Mouse (Mus musculus): ENCODE data around the gene Wdr74. TPM values are rescaled to one million over a fixed set of nuclear protein-coding genes. Genes with fewer than 3 reads are reported as not detected.
A peak's percentile ranks its signal among the peaks of the same experiment; 100 is the strongest.

The Wdr74 gene
- polyA plus RNA-seq (2015; fragmentation: Nextera tagmentation; extraction: Ambion mirVana), result 89.0 and 90.8 TPM in 2 replicates

DNA sequence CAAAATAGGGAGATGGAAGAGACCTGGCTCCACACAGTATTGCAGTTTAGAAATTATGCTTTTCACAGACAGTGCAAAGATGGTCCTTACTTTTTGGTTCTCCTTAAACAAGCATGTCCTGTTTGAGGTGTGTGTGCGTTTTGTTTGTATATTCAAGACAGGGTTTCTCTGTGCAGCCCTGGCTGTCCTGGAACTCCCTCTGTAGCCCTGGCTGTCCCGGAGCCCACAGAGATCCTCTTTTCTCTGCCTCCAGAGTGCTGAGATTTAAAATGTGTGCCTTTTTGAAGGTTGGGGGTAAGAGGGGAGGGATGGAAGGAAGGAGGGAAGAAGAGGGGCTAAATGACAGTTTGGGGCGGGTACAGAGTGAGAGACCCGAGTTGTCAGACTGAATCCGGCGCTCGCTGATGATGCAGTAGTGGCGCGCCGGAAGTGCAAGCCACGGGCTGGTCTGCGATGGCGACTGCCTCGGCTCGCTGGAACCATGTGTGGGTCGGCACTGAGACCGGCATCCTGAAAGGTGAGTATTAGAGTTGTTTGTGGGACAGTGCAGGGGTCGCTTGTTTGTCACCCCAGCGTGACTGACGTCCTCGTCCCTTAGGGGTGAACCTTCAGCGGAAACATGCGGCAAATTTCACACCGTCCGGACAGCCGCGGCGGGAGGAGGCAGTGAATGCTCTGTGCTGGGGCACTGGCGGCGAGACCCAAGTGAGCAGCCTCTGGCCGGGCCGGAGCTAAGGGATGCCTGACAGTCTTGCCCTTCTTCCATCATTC, at the start of gene Wdr74:
Gene Wdr74, plus strand, starts transcription at position 439 of the 771 bp plus-strand sequence.
- peak within 1 kb of the TSS; percentile 90 for H3K4me3 ChIP-seq (replicated peaks)
- peak within 1 kb of the TSS; percentile 77 for H3K27ac ChIP-seq (replicated peaks)
- H3K4me2 ChIP-seq (replicated peaks), result peak within 1 kb of the TSS; percentile 86
- ATAC-seq (ENCODE audit: insufficient number of reproducible peaks, low FRiP score, low TSS enrichment, low read depth), result peak; percentile 90
- H3K9ac ChIP-seq, result peak within 1 kb of the TSS; percentile 79
- H3K4me1 ChIP-seq, result peaks cover 9% of the 10 kb centered on the region
- no peaks in the 10 kb centered on the region for H3K27me3 ChIP-seq
- WGBS, result under 1% methylated on average over 32 of the region's 32 CpGs
- H3K36me3 ChIP-seq, result peaks cover 29% of the 10 kb centered on the region
- no peaks in the 10 kb centered on the region for H3K9me3 ChIP-seq (replicated peaks)

DNA sequence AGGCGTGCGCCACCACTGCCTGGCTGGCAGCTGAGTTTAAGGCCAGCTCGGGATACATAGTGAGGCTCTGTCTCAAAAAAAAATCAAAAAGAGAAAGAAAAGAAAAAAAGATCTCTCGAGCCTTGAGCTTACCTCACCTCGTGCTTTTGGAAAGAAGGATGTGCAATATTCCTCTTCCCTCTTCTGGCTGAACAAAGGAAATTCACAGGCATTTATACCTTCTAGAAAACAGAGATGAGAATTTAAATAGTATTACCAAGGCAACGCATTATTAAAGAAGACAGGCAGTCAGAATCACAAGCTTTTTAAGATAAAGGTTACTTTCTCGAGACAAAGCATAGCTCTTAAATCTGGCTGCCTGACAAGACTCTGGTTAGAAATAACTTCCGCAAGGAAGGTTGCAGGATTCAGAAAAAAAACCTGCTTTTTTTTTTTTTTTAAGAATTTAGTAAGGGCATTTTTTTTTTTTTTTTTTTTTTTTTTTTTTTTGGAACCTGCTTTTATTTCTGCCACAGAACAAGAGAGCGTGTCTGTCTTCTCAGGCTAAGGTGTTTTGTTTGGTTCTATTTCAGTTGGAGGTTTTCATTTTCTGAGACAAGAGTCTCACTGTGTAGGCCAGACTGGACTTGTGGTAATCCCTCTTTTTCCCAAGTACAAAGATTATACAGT, 43.6 kb upstream of the Wdr74 start:
- Histone ChIP-seq H3K9me3 (replicated peaks) (no peaks in the 10 kb centered on the region), H3K36me3 (no peaks in the 10 kb centered on the region), H3K4me1 (no peaks in the 10 kb centered on the region), H3K4me2 (replicated peaks) (no peak overlapping the region), H3K27me3 (no peaks in the 10 kb centered on the region), H3K4me3 (replicated peaks) (no peak overlapping the region), H3K27ac (replicated peaks) (0 out of 2 replicates have a peak overlapping the region, but pooled peaks have one; percentile 14), H3K9ac (no peak overlapping the region)
- ATAC-seq (ENCODE audit: insufficient number of reproducible peaks, low FRiP score, low TSS enrichment, low read depth), result no peak
- 54% methylated on average over 9 of the region's 9 CpGs for WGBS

DNA sequence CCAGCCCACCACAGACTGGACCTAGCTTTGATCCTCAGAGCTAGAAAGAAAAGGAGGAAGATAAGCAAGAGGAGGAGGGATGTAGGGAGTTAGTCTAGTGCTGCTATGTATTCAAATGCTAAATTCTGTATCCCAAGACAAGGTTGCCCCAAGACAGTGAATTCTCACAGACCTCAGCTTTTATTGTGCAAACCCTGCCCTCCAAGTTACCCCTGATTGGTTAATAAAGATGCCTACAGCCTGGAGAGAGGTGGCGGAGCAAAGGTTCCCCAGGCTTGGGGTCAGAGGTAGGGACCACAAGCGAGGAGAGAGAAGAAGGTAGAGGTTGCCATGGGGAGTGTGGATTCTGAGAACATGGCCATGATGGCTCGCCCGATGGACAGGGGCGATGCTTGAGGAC, 42.9 kb upstream of the Wdr74 start:
- no peaks in the 10 kb centered on the region for H3K4me1 ChIP-seq
- 75% methylated on average over 5 of the region's 5 CpGs for WGBS
- H3K27me3 ChIP-seq, result no peaks in the 10 kb centered on the region

DNA sequence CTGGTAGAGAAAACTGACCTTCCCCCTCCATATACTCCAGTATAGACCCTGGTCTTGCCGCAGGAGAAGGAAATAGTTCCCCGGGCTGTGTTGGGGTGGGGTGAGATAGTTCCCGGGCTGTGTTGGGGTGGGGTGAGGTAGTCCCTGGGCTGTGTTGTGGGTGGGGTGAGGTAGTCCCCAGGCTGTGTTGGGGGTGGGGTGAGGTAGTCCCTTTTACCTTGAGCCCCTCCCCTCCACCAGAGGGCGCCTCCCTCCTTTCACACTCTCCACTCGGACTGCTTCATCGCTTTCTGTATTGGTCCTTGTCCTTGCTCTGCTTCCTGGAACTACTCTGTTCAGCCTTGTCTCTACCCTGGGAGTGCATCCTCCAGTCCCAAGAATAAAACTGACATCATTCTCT, 40.3 kb upstream of the Wdr74 start:
- no peaks in the 10 kb centered on the region for H3K4me1 ChIP-seq
- ATAC-seq (ENCODE audit: insufficient number of reproducible peaks, low FRiP score, low TSS enrichment, low read depth), result no peak
- H3K9ac ChIP-seq, result no peak overlapping the region
- no peaks in the 10 kb centered on the region for H3K9me3 ChIP-seq (replicated peaks)
- H3K4me3 ChIP-seq (replicated peaks), result no peak overlapping the region
- no peak overlapping the region for H3K27ac ChIP-seq (replicated peaks)
- no peaks in the 10 kb centered on the region for H3K36me3 ChIP-seq
- H3K4me2 ChIP-seq (replicated peaks), result no peak overlapping the region
- 40% methylated on average over 6 of the region's 6 CpGs for WGBS
- H3K27me3 ChIP-seq, result no peaks in the 10 kb centered on the region

More for the DNA sequence above, 42.9 kb upstream of the Wdr74 start:
- Histone ChIP-seq H3K9me3 (replicated peaks) (no peaks in the 10 kb centered on the region), H3K27ac (replicated peaks) (no peak overlapping the region), H3K9ac (no peak overlapping the region), H3K36me3 (no peaks in the 10 kb centered on the region), H3K4me2 (replicated peaks) (no peak overlapping the region), H3K4me3 (replicated peaks) (no peak overlapping the region)
- no peak for ATAC-seq (ENCODE audit: insufficient number of reproducible peaks, low FRiP score, low TSS enrichment, low read depth)

GRCm38 (mm10) chr19:8699652-8700051, 36.0 kb upstream of the Wdr74 start:
- WGBS, result 77% methylated on average over 9 of the region's 9 CpGs

DNA sequence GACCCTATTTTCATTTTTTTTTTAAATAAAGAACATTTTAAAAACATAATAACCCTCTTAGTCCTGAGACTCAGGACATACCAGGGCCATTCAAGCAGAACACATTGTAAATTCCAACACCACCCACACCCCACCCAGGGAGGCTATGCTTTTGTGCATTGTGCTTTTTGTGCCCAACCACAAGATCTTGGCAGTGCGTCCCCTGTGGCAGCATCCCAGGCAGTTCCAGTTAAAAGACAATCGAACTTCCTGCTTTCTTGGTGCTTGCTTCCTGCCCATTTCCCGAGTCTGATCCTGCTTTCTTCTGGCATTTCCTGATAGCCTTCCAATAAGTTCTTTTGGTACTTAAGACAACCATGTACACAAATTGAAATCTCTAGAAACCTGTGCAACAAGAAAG, 33.2 kb upstream of the Wdr74 start:
- H3K4me3 ChIP-seq (replicated peaks), result no peak overlapping the region
- H3K4me1 ChIP-seq, result no peaks in the 10 kb centered on the region
- H3K9ac ChIP-seq, result no peak overlapping the region
- peak overlapping the region; percentile 56 for H3K27ac ChIP-seq (replicated peaks)
- ATAC-seq (ENCODE audit: insufficient number of reproducible peaks, low FRiP score, low TSS enrichment, low read depth), result no peak
- no peaks in the 10 kb centered on the region for H3K9me3 ChIP-seq (replicated peaks)
- peaks cover 10% of the 10 kb centered on the region for H3K36me3 ChIP-seq
- H3K27me3 ChIP-seq, result no peaks in the 10 kb centered on the region
- WGBS, result 31% methylated on average over 3 of the region's 3 CpGs
- no peak overlapping the region for H3K4me2 ChIP-seq (replicated peaks)

More at GRCm38 (mm10) chr19:8699652-8700051, 36.0 kb upstream of the Wdr74 start:
- no peak for ATAC-seq (ENCODE audit: insufficient number of reproducible peaks, low FRiP score, low TSS enrichment, low read depth)
- Histone ChIP-seq H3K36me3 (no peaks in the 10 kb centered on the region), H3K4me1 (no peaks in the 10 kb centered on the region), H3K27ac (replicated peaks) (no peak overlapping the region), H3K4me2 (replicated peaks) (no peak overlapping the region), H3K9me3 (replicated peaks) (no peaks in the 10 kb centered on the region), H3K9ac (no peak overlapping the region), H3K27me3 (no peaks in the 10 kb centered on the region), H3K4me3 (replicated peaks) (no peak overlapping the region)

DNA sequence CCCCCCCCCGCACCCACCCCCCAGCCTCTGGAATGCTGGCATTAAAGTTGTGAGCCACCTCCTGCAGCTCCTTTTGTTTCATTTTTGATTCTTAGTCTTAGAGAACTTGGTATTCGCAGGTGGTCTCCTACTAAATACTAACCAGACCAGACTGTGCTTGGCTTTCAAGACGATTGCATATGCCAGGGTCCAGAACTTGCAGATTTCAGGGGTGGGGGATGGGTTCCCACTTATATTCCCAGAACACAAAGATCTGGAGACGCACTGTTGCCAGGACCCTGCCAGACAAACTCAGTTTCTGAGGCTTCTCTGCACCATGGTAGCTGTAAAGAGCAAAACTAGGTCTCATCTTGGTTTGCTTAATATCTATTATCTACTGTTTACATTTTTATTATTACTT, 32.1 kb upstream of the Wdr74 start:
- Histone ChIP-seq H3K36me3 (peaks cover 21% of the 10 kb centered on the region), H3K27ac (replicated peaks) (no peak overlapping the region), H3K9ac (no peak overlapping the region), H3K27me3 (no peaks in the 10 kb centered on the region), H3K4me1 (no peaks in the 10 kb centered on the region), H3K4me3 (replicated peaks) (no peak overlapping the region), H3K9me3 (replicated peaks) (no peaks in the 10 kb centered on the region), H3K4me2 (replicated peaks) (no peak overlapping the region)
- ATAC-seq (ENCODE audit: insufficient number of reproducible peaks, low FRiP score, low TSS enrichment, low read depth), result no peak
- 40% methylated on average over 4 of the region's 4 CpGs for WGBS

DNA sequence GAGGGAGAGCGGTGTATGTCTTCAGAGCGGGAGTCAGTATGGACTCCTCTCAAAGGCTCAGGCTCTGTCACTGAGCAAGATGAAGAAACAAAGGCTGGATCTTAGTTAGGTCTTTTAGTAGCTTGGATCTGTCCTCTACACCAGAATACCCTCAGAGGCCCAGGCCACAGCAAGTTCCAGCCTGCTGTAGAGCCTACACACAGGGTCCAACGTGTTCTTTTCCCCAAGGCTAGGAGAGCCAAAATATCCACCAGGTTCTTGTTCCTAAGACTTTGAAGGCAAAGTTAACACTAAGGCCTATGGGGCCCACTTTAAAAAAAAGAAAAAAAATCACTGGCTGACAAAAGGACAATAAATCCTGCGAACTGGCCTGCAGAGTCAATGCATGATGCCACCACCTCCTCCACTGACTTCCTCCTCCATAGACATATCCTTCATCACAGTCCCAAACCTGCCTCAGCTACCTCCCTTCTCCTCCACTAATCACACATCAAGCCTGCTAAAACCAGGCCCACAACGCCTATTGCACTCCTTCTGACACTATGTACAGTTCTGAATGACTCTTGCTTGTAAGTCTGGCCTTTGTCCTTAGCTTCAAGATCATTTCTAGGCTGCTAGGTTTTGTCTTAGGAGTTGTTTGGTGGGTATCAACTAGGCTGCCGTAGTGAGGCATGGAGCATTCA, 30.5 kb upstream of the Wdr74 start:
- Histone ChIP-seq H3K4me1 (peaks cover 11% of the 10 kb centered on the region), H3K27me3 (no peaks in the 10 kb centered on the region), H3K4me2 (replicated peaks) (no peak overlapping the region), H3K27ac (replicated peaks) (peak overlapping the region; percentile 17; the same call in 1 of the 2 replicates), H3K36me3 (peaks cover 37% of the 10 kb centered on the region), H3K9me3 (replicated peaks) (no peaks in the 10 kb centered on the region), H3K4me3 (replicated peaks) (no peak overlapping the region), H3K9ac (no peak overlapping the region)
- no peak for ATAC-seq (ENCODE audit: insufficient number of reproducible peaks, low FRiP score, low TSS enrichment, low read depth)
- 72% methylated on average over 6 of the region's 6 CpGs for WGBS

GRCm38 (mm10) chr19:8706132-8706667, 29.4 kb upstream of the Wdr74 start:
- H3K4me3 ChIP-seq (replicated peaks), result no peak overlapping the region
- no peaks in the 10 kb centered on the region for H3K9me3 ChIP-seq (replicated peaks)
- peaks cover 45% of the 10 kb centered on the region for H3K36me3 ChIP-seq
- no peak for ATAC-seq (ENCODE audit: insufficient number of reproducible peaks, low FRiP score, low TSS enrichment, low read depth)
- no peak overlapping the region for H3K27ac ChIP-seq (replicated peaks)
- no peaks in the 10 kb centered on the region for H3K27me3 ChIP-seq
- H3K9ac ChIP-seq, result no peak overlapping the region
- peaks cover 21% of the 10 kb centered on the region for H3K4me1 ChIP-seq
- H3K4me2 ChIP-seq (replicated peaks), result no peak overlapping the region
- 70% methylated on average over 7 of the region's 7 CpGs for WGBS

DNA sequence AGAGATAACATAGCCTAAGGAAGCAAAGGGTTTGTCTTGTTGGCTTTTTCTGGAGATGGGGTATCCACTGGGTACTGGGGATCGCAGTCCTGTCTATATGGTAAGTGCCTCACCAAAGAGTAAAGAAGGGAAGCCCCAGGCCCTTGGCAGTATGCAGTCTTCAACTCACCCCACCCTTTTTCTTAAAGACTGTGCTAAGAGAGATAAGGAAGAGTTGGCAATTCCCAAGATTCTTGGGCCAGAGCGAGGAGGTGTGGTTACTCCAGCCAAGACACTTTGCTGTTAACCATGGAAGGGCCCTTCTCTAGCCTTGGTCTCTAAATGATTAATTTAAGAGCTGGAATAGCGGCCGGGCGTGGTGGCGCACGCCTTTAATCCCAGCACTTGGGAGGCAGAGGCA, 28.7 kb upstream of the Wdr74 start:
- no peak overlapping the region for H3K9ac ChIP-seq
- H3K9me3 ChIP-seq (replicated peaks), result no peaks in the 10 kb centered on the region
- H3K4me2 ChIP-seq (replicated peaks), result no peak overlapping the region
- peaks cover 28% of the 10 kb centered on the region for H3K4me1 ChIP-seq
- H3K4me3 ChIP-seq (replicated peaks), result no peak overlapping the region
- ATAC-seq (ENCODE audit: insufficient number of reproducible peaks, low FRiP score, low TSS enrichment, low read depth), result no peak
- WGBS, result 92% methylated on average over 7 of the region's 7 CpGs
- no peaks in the 10 kb centered on the region for H3K27me3 ChIP-seq
- H3K36me3 ChIP-seq, result peaks cover 49% of the 10 kb centered on the region
- no peak overlapping the region; the same call in 1 of the 2 replicates for H3K27ac ChIP-seq (replicated peaks)

DNA sequence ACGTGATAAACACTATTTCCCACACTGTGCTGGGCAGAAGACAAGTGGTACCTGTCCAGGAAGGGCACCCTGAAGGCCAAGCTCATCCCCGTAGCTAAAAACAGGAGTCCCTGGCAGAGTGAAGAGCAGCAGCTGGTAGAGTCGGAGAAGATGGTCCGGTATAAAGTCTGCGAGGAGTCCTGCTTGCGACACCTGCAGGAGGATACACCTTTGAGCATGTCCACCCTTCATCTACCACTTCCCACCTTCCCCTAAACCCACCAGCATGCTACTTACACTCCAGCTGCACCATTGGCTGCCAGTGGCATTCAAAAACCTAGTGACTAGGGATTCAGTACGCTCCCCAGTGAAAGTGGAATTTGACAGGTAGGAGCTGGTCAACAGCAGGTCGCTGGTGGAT, 26.7 kb upstream of the Wdr74 start:
- H3K4me3 ChIP-seq (replicated peaks), result no peak overlapping the region
- H3K9ac ChIP-seq, result no peak overlapping the region
- ATAC-seq (ENCODE audit: insufficient number of reproducible peaks, low FRiP score, low TSS enrichment, low read depth), result no peak
- no peak overlapping the region for H3K27ac ChIP-seq (replicated peaks)
- H3K4me1 ChIP-seq, result peaks cover 38% of the 10 kb centered on the region
- H3K36me3 ChIP-seq, result peaks cover 49% of the 10 kb centered on the region
- no peaks in the 10 kb centered on the region for H3K27me3 ChIP-seq
- WGBS, result 91% methylated on average over 8 of the region's 8 CpGs
- no peak overlapping the region for H3K4me2 ChIP-seq (replicated peaks)
- H3K9me3 ChIP-seq (replicated peaks), result no peaks in the 10 kb centered on the region

Data from embryonic facial prominence, embryonic 15.5 days (tissue).